Comparison of ENCODE assay signal across 24 mouse cellular contexts in genomic region chr1:175035461-175035860, GRCm38 (mm10).
DNase-seq lines count a peak whose midpoint lies in the region; ATAC-seq lines count a peak whose summit lies in the region.
"Had no signal": no experiment of that assay in that cellular context is flagged by ENCODE, and none has a peak within 500 bp of the region (broad histone marks: within the 10 kb centered on the region; RNA-seq: fewer than 3 reads in every experiment).

No protein-coding gene starts in this region.

- H3K9ac ChIP-seq in embryonic facial prominence, embryonic 15.5 days: no peak overlapping the region
- H3K9ac ChIP-seq: limb, embryonic 15.5 days; liver, embryonic 14.5 days had no signal

- no peak overlapping the region for H3K27ac ChIP-seq in embryonic facial prominence, embryonic 10.5 days (replicated peaks)
- peak overlapping the region; percentile 73 for H3K27ac ChIP-seq in embryonic facial prominence, embryonic 15.5 days (replicated peaks)
- H3K27ac ChIP-seq: limb, embryonic 15.5 days; liver, embryonic 14.5 days; macrophage had no signal

- H3K36me3 ChIP-seq in embryonic facial prominence, embryonic 10.5 days (replicated peaks): no peaks in the 10 kb centered on the region
- no peaks in the 10 kb centered on the region for H3K36me3 ChIP-seq in embryonic facial prominence, embryonic 15.5 days
- H3K36me3 ChIP-seq: limb, embryonic 15.5 days had no signal

- no peaks in the 10 kb centered on the region; the same call in 1 of the 2 replicates for H3K27me3 ChIP-seq in embryonic facial prominence, embryonic 10.5 days (replicated peaks; ENCODE audit: low read depth, poor library complexity, severe bottlenecking)
- H3K27me3 ChIP-seq in embryonic facial prominence, embryonic 15.5 days: no peaks in the 10 kb centered on the region
- H3K27me3 ChIP-seq: limb, embryonic 15.5 days had no signal

- peak; percentile 71 for DNase-seq in embryo, embryonic 10.5 days (ENCODE audit: low spot score)
- DNase-seq in embryonic facial prominence, embryonic 10.5 days (ENCODE audit: low spot score): peak; percentile 49
- DNase-seq in mesoderm, embryonic 11.5 days (ENCODE audit: low read depth, low spot score): peak; percentile 68
- DNase-seq in kidney, adult 9 months: no peak
- DNase-seq in adrenal gland, postnatal 4 days (ENCODE audit: low spot score in 2 of 2): no peak
- DNase-seq: adrenal gland, postnatal 25 days; cerebellum, adult 18-20 months; cerebellum, postnatal 10 days; gastrocnemius, postnatal 14 days; heart, postnatal 14 days; kidney, postnatal 14 days; lung, adult 2 months; lung, postnatal 10 days; midbrain, embryonic 14.5 days; retina, postnatal 1 day; right cerebral cortex, postnatal 14 days; thymus, postnatal 4 days had no signal

- WGBS in embryonic facial prominence, embryonic 10.5 days: 46% methylated on average over 5 of the region's 5 CpGs
- 39% methylated on average over 5 of the region's 5 CpGs for WGBS in embryonic facial prominence, embryonic 15.5 days

- peaks cover 21% of the 10 kb centered on the region for H3K4me1 ChIP-seq in embryonic facial prominence, embryonic 10.5 days
- H3K4me1 ChIP-seq in embryonic facial prominence, embryonic 15.5 days: no peaks in the 10 kb centered on the region; the same call in 1 of the 2 replicates
- H3K4me1 ChIP-seq: limb, embryonic 15.5 days had no signal

- no peak overlapping the region for H3K4me2 ChIP-seq in embryonic facial prominence, embryonic 15.5 days (replicated peaks)
- H3K4me2 ChIP-seq: limb, embryonic 15.5 days had no signal

- H3K4me3 ChIP-seq in embryonic facial prominence, embryonic 10.5 days: no peak overlapping the region
- H3K4me3 ChIP-seq in embryonic facial prominence, embryonic 15.5 days (replicated peaks): no peak overlapping the region
- H3K4me3 ChIP-seq: erythroblast, embryonic 14.5 days; limb, embryonic 15.5 days had no signal

- ATAC-seq in embryonic facial prominence, embryonic 15.5 days (ENCODE audit: insufficient number of reproducible peaks, low FRiP score, low TSS enrichment, low read depth): peak; percentile 68; the same call in 1 of the 2 replicates
- no peak for ATAC-seq in CD4-positive, CD25-positive, alpha-beta regulatory T cell, adult 4 months
- ATAC-seq: hindbrain, embryonic 16.5 days had no signal

- H3K9me3 ChIP-seq in embryonic facial prominence, embryonic 10.5 days: no peaks in the 10 kb centered on the region
- no peaks in the 10 kb centered on the region for H3K9me3 ChIP-seq in embryonic facial prominence, embryonic 15.5 days (replicated peaks)
- H3K9me3 ChIP-seq: limb, embryonic 15.5 days had no signal

Comparison
In these comparisons a context has a peak if more than half of its experiments do, and no peak if none do; other contexts are left out.
1. DNase-seq: peak in embryo, embryonic 10.5 days (single experiment), embryonic facial prominence, embryonic 10.5 days (single experiment) and mesoderm, embryonic 11.5 days (single experiment); none in kidney, adult 9 months (single experiment) and adrenal gland, postnatal 4 days (0 of 2).